ENCODE assay signal across 18 mouse cellular contexts in genomic region chr1:186572092-186572491, GRCm38 (mm10).
A peak's percentile ranks its signal among the peaks of the same experiment; 100 is the strongest.
DNase-seq lines count a peak whose midpoint lies in the region; ATAC-seq and TF ChIP-seq lines count a peak whose summit lies in the region.
"Had no signal": no experiment of that assay in that cellular context is flagged by ENCODE, and none has a peak within 500 bp of the region (broad histone marks: within the 10 kb centered on the region; RNA-seq: fewer than 3 reads in every experiment).

No protein-coding gene starts in this region.

- no peak for DNase-seq in heart, postnatal 10 days
- DNase-seq in NIH3T3 (ENCODE audit: low read depth) = peak; percentile 24
- peak; percentile 81 for DNase-seq in fibroblast of lung, adult 2 months (ENCODE audit: low read depth)
- no peak for DNase-seq in hindbrain, postnatal 0 days (ENCODE audit: low spot score)
- no peak for DNase-seq in lung, postnatal 36 days
- DNase-seq: adrenal gland, postnatal 14 days; cerebellum, adult 11-12 months; cerebellum, adult 9-11 months; cerebellum, postnatal 36 days; gastrocnemius, postnatal 10 days; kidney, adult 18-20 months had no signal

- H3K9ac ChIP-seq in heart, embryonic 15.5 days = no peak overlapping the region
- no peak overlapping the region for H3K9ac ChIP-seq in hindbrain, postnatal 0 days (replicated peaks; ENCODE audit: low read length)
- H3K9ac ChIP-seq: embryonic facial prominence, embryonic 15.5 days; hindbrain, embryonic 13.5 days; intestine, embryonic 15.5 days had no signal

- no peaks in the 10 kb centered on the region for H3K9me3 ChIP-seq in heart, embryonic 15.5 days (replicated peaks)
- no peaks in the 10 kb centered on the region for H3K9me3 ChIP-seq in hindbrain, postnatal 0 days (ENCODE audit: low read length)
- H3K9me3 ChIP-seq: embryonic facial prominence, embryonic 15.5 days; heart, embryonic 10.5 days; hindbrain, embryonic 13.5 days; intestine, embryonic 15.5 days had no signal

- no peak overlapping the region for H3K4me2 ChIP-seq in heart, embryonic 15.5 days
- H3K4me2 ChIP-seq in hindbrain, postnatal 0 days (ENCODE audit: low read depth, low read length) = no peak overlapping the region
- H3K4me2 ChIP-seq: embryonic facial prominence, embryonic 15.5 days; hindbrain, embryonic 13.5 days; intestine, embryonic 15.5 days had no signal

- no peaks in the 10 kb centered on the region for H3K36me3 ChIP-seq in heart, embryonic 15.5 days
- H3K36me3 ChIP-seq in hindbrain, postnatal 0 days (ENCODE audit: insufficient read depth, low read length) = no peaks in the 10 kb centered on the region
- H3K36me3 ChIP-seq: embryonic facial prominence, embryonic 15.5 days; heart, embryonic 10.5 days; hindbrain, embryonic 13.5 days; intestine, embryonic 15.5 days had no signal

- 54% methylated on average over 4 of the region's 4 CpGs for WGBS in heart, embryonic 15.5 days
- 72% methylated on average over 4 of the region's 4 CpGs for WGBS in hindbrain, postnatal 0 days

- no peak for ATAC-seq in heart, embryonic 15.5 days (replicated peaks; ENCODE audit: insufficient number of reproducible peaks, insufficient read depth, low FRiP score, low read depth)
- no peak for ATAC-seq in hindbrain, postnatal 0 days
- ATAC-seq: forebrain, embryonic 16.5 days; intestine, embryonic 15.5 days had no signal

- TF ChIP-seq CTCF in hindbrain, postnatal 0 days (IDR thresholded peaks at IDR 0.05; ENCODE audit: low read depth) = no peak

- no peaks in the 10 kb centered on the region for H3K27me3 ChIP-seq in heart, embryonic 15.5 days
- no peaks in the 10 kb centered on the region for H3K27me3 ChIP-seq in hindbrain, postnatal 0 days (ENCODE audit: insufficient read depth, low read length)
- H3K27me3 ChIP-seq: embryonic facial prominence, embryonic 15.5 days; hindbrain, embryonic 13.5 days; intestine, embryonic 15.5 days had no signal

- intact Hi-C loops in heart, postnatal 10 days (cut with DNase I) = no loop called here

- 0 out of 2 replicates have a peak overlapping the region, but pooled peaks have one; percentile 3 for H3K27ac ChIP-seq in heart, embryonic 15.5 days
- no peak overlapping the region for H3K27ac ChIP-seq in hindbrain, postnatal 0 days
- H3K27ac ChIP-seq: embryonic facial prominence, embryonic 15.5 days; heart, embryonic 10.5 days; hindbrain, embryonic 13.5 days; intestine, embryonic 15.5 days had no signal

- no peak overlapping the region for H3K4me3 ChIP-seq in heart, embryonic 15.5 days
- H3K4me3 ChIP-seq in hindbrain, postnatal 0 days (ENCODE audit: low read length) = no peak overlapping the region
- H3K4me3 ChIP-seq: embryonic facial prominence, embryonic 15.5 days; erythroblast, embryonic 14.5 days; heart, embryonic 10.5 days; hindbrain, embryonic 13.5 days; intestine, embryonic 15.5 days had no signal

- peaks cover 18% of the 10 kb centered on the region for H3K4me1 ChIP-seq in heart, embryonic 15.5 days (replicated peaks)
- 0 out of 2 replicates have a peak, but pooled peaks cover 3% of the 10 kb centered on the region for H3K4me1 ChIP-seq in hindbrain, postnatal 0 days (ENCODE audit: insufficient read depth, low read length)
- H3K4me1 ChIP-seq: hindbrain, embryonic 13.5 days; intestine, embryonic 15.5 days had no signal

Comparison
In these comparisons a context has a peak if more than half of its experiments do, and no peak if none do; other contexts are left out.
1. DNase-seq: peak in NIH3T3 (single experiment) and fibroblast of lung, adult 2 months (single experiment); none in heart, postnatal 10 days (0 of 2), hindbrain, postnatal 0 days (single experiment) and lung, postnatal 36 days (single experiment).